Mouse (Mus musculus): ENCODE measurements around the gene Acot2.
"Not testable (repeated sequence)": the region's sequence is repeated elsewhere in the genome, so short reads cannot be mapped to it uniquely, and the experiment has no call there.

Acot2 gene

GRCm38 (mm10) chr12:83998341-83999107 lies 10.9 kb downstream of the Acot2 start:
- DNase-seq (ENCODE audit: low spot score), result no peak

- not testable (repeated sequence) for DNase-seq (ENCODE audit: low spot score)
Measured at GRCm38 (mm10) chr12:83999237-83999636, 11.6 kb downstream of the Acot2 start.

GRCm38 (mm10) chr12:84000418-84000817 lies 12.8 kb downstream of the Acot2 start:
- no peak for DNase-seq (ENCODE audit: low spot score)

- DNase-seq (ENCODE audit: low spot score), result no peak
Measured at GRCm38 (mm10) chr12:84003866-84004265, 16.2 kb downstream of the Acot2 start.

- DNase-seq (ENCODE audit: low spot score), result no peak
Measured at GRCm38 (mm10) chr12:84008251-84008650, 20.6 kb downstream of the Acot2 start.

- DNase-seq (ENCODE audit: low spot score), result no peak
Measured at GRCm38 (mm10) chr12:84008729-84009128, 21.1 kb downstream of the Acot2 start.

GRCm38 (mm10) chr12:84009171-84009965 lies 21.7 kb downstream of the Acot2 start, which contains the start of gene Acot1:
Acot1 (plus strand) TSS chr12:84009490.
- DNase-seq (ENCODE audit: low spot score), result not testable (repeated sequence)

- DNase-seq (ENCODE audit: low spot score), result no peak
Measured at GRCm38 (mm10) chr12:84010201-84010600, 22.5 kb downstream of the Acot2 start.

GRCm38 (mm10) chr12:84011251-84012040 lies 23.8 kb downstream of the Acot2 start:
- DNase-seq (ENCODE audit: low spot score), result no peak

- DNase-seq (ENCODE audit: low spot score), result no peak
Measured at GRCm38 (mm10) chr12:84013130-84013529, 25.5 kb downstream of the Acot2 start.

GRCm38 (mm10) chr12:84013701-84014100 lies 26.0 kb downstream of the Acot2 start:
- no peak for DNase-seq (ENCODE audit: low spot score)

GRCm38 (mm10) chr12:84020528-84020927 lies 32.9 kb downstream of the Acot2 start:
- DNase-seq (ENCODE audit: low spot score), result not testable (repeated sequence)

GRCm38 (mm10) chr12:84022266-84022665 lies 34.6 kb downstream of the Acot2 start:
- not testable (repeated sequence) for DNase-seq (ENCODE audit: low spot score)

- no peak for DNase-seq (ENCODE audit: low spot score)
Measured at GRCm38 (mm10) chr12:84023052-84023745, 35.5 kb downstream of the Acot2 start.

GRCm38 (mm10) chr12:84025888-84026287 lies 38.2 kb downstream of the Acot2 start:
- no peak for DNase-seq (ENCODE audit: low spot score)

- DNase-seq (ENCODE audit: low spot score), result not testable (repeated sequence)
Measured at GRCm38 (mm10) chr12:84028328-84028727, 40.7 kb downstream of the Acot2 start.

- DNase-seq (ENCODE audit: low spot score), result not testable (repeated sequence)
Measured at GRCm38 (mm10) chr12:84029043-84029442, 41.4 kb downstream of the Acot2 start.

- peak; percentile 75 for DNase-seq (ENCODE audit: low spot score)
Measured at GRCm38 (mm10) chr12:84030659-84031332, 43.1 kb downstream of the Acot2 start.

- DNase-seq (ENCODE audit: low spot score), result no peak
Measured at GRCm38 (mm10) chr12:84032854-84033253, 45.2 kb downstream of the Acot2 start.

GRCm38 (mm10) chr12:84033302-84033701 lies 45.6 kb downstream of the Acot2 start:
- DNase-seq (ENCODE audit: low spot score), result not testable (repeated sequence)

- no peak for DNase-seq (ENCODE audit: low spot score)
Measured at GRCm38 (mm10) chr12:84034108-84034507, 46.4 kb downstream of the Acot2 start.
